Mouse (Mus musculus) E14TG2a.4 (cell line): ENCODE measurements around the gene Tomm6.

Experiments
- CTCF ChIP-seq: conservative IDR thresholded peaks from 2 replicates; pipeline ENCODE4 v1.5.1; 2014; ENCODE audit warnings: low read length
- NANOG ChIP-seq: IDR thresholded peaks from 2 replicates; pipeline ENCODE4 v1.6.1; 2014; ENCODE audit warnings: borderline replicate concordance, low read length, mixed read lengths

DNA sequence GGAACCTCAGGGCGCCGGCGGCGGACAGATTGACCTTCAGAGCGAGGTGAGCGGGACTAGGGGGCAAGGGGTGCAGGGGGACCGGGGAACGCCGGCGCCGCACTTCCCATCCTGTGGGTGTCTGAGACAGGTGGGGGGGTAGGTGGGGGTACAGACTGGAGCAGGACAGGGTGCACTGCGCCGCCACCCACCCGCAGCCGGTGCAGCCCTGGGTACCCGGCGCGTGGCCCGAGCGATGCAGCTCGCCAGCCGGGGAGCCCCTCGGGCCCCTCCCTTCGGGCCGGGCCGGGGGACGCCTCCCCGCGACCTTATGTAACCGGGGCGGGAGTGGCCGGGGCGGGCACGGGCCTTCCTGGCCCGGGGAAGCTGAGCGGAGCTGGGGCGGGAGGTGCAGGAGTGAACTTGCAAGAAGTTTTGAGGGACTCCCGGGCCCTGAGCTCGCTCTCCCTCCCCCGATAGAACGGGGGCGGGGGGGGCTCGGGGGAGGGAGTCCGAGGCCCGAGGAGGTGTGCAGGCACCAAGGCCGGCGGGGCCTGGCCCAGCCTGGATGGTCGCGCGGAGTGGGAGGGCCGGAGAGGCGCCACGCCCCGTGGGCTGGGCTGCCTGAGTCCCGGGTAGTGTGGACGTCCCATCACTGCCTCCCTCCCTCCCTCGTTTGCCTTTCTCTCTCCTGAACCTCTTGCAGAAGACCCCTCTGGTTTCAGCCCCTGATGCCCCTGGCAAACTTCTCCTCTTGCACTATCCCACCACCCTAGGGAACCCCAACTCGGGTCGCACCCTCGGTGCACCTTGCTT is 49.3 kb upstream of the Tomm6 start:
- no peak for TF ChIP-seq CTCF
- TF ChIP-seq NANOG: no peak
